Mouse (Mus musculus) ES-Bruce4 (cell line): ENCODE data around the gene Trim80.

ENCODE experiments used
- CTCF ChIP-seq: IDR thresholded peaks from one replicate; pipeline ENCODE4 v1.8.1; 2011; ENCODE audit warnings: low read depth, low read length
- EP300 ChIP-seq: IDR thresholded peaks from 2 replicates; pipeline ENCODE4 v1.6.1; 2011; ENCODE audit warnings: low read depth, low read length; ENCODE audit not compliant: insufficient read depth

GRCm38 (mm10) chr11:115485155-115485554 lies 44.8 kb downstream of the Trim80 start:
- no peak for TF ChIP-seq CTCF
- TF ChIP-seq EP300 = 0 out of 2 replicates have a peak, but pooled peaks have one; percentile 39
